Mouse (Mus musculus) C2C12 (cell line): ENCODE data around the gene Cecr2. TPM values are rescaled to one million over a fixed set of nuclear protein-coding genes. Genes with fewer than 3 reads are reported as not detected.
"Not testable (repeated sequence)": the region's sequence is repeated elsewhere in the genome, so short reads cannot be mapped to it uniquely, and the experiment has no call there.

Source experiments
- H3K27me3 ChIP-seq: one replicate; pipeline ENCODE4 v1.6.1; 2011; ENCODE audit not compliant: control insufficient read depth, insufficient read depth, insufficient read length
- H3K36me3 ChIP-seq: one replicate; pipeline ENCODE4 v1.6.1; 2011; ENCODE audit not compliant: control insufficient read depth, insufficient read depth
- H3K4me3 ChIP-seq: one replicate; pipeline ENCODE4 v1.5.1; 2011; ENCODE audit warnings: mild to moderate bottlenecking, control low read depth; ENCODE audit not compliant: poor library complexity, insufficient read depth, severe bottlenecking
- H3K79me2 ChIP-seq: one replicate; pipeline ENCODE4 v1.6.1; 2011; ENCODE audit not compliant: control insufficient read depth, insufficient read depth
- H3K79me3 ChIP-seq: one replicate; pipeline ENCODE4 v1.6.1; 2011; ENCODE audit warnings: low read depth, control low read depth
- H3ac ChIP-seq: one replicate; pipeline ENCODE3; 2011; ENCODE audit warnings: low read depth; ENCODE audit not compliant: control insufficient read depth, insufficient read length
- CEBPB ChIP-seq: IDR thresholded peaks from one replicate; pipeline ENCODE4 v1.6.1; 2011; ENCODE audit warnings: low read depth, mild to moderate bottlenecking, control low read depth, moderate library complexity
- CTCF ChIP-seq: IDR thresholded peaks from one replicate; pipeline ENCODE4 v1.5.1; 2011; ENCODE audit not compliant: control insufficient read depth, insufficient read depth, insufficient read length
- FOSL1 ChIP-seq: IDR thresholded peaks from one replicate; pipeline ENCODE4 v1.8.0; 2011; ENCODE audit warnings: mild to moderate bottlenecking, low read length; ENCODE audit not compliant: poor library complexity, insufficient read depth, severe bottlenecking
- MAX ChIP-seq: IDR thresholded peaks from one replicate; pipeline ENCODE4 v1.6.1; 2011; ENCODE audit warnings: mild to moderate bottlenecking, control low read depth
- MYOD1 ChIP-seq: IDR thresholded peaks from one replicate; pipeline ENCODE4 v1.6.1; 2011; ENCODE audit warnings: low read depth; ENCODE audit not compliant: control insufficient read depth, insufficient read length
- MYOG ChIP-seq: IDR thresholded peaks from one replicate; pipeline ENCODE4 v1.6.1; 2011; ENCODE audit not compliant: control insufficient read depth, insufficient read length; ENCODE audit errors: extremely low read depth
- USF1 ChIP-seq: IDR thresholded peaks from one replicate; pipeline ENCODE4 v1.6.1; 2011; ENCODE audit warnings: low read depth, mild to moderate bottlenecking, control low read depth, moderate library complexity
- microRNA-seq: library from miRNA; unstranded; fragments of <30 nt; microRNA quantifications from one replicate; pipeline ENCODE4, GENCODE M21; 2019; ENCODE audit warnings: borderline microRNAs expressed
- polyA plus RNA-seq: library from polyadenylated mRNA; unstranded; fragments of >200 nt; fragmentation: generic; extraction: Trizol; gene quantifications from one replicate; pipeline ENCODE4 v1.2.1, GENCODE M21; 2012; ENCODE audit warnings: missing spikeins

Cecr2 gene
- polyA plus RNA-seq, 1 experiment, result 0.01 TPM

DNA sequence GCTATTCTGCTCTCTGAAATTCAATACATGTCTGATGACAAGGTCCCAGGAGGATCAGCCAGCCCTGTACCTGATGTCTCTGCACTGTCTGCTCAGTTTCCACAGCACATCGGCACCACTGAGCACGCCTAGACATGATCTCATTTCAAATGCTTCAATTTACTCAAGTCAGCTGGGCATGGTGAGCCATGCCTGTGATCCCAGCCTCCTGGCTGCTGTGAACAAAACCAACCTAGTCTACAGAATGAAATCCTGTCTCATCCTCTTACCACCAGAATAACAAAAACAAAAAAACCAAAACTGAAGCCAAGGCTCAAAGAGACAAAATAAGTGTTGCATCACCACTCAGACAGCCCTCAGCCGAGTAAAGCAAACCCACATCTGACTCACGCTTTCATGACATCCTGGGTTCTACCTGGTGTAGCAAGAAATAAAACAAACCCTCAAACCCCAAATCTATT, 133.4 kb downstream of the Cecr2 start:
- Histone ChIP-seq H3K79me3 (no peaks in the 10 kb centered on the region), H3K27me3 (no peaks in the 10 kb centered on the region), H3K4me3 (no peak overlapping the region), H3ac (no peak overlapping the region), H3K36me3 (peaks cover 70% of the 10 kb centered on the region), H3K79me2 (no peaks in the 10 kb centered on the region)
- TF ChIP-seq CEBPB (no peak), FOSL1 (no peak), MYOG (no peak), MAX (no peak), MYOD1 (no peak), USF1 (no peak), CTCF (no peak)

DNA sequence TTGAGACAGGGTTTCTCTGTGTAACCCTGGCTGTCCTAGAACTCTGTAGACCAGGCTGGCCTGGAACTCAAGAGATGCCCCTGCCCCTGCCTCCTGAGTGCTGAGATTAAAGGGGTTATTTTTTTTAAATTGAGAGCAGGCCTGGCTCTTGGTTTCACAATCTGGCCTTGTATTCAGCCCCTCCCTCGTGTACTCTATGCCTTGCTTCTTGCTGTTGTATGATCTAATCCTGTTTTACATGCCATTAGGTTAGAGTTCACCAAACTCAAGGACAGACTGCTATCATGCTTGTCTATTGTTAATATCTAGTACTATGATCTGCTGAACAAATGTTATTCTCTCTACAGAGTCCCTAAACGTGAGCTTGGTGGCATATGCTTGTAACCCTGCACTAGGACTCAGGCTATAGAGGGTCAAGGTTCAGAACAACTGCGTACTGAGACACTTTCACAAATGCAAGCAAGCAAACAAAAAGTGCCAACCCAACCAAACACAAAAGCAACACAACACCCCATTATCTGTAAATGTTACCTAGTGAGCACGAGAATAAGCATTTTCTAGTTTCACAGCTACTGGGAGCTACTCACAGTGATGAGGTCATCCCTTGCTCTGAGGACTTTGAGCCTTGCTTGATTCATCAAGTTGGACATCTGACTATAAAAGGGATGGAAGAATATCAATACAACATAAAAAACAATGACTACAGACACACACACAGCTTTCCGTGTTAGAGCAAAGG, 141.0 kb downstream of the Cecr2 start:
- Histone ChIP-seq H3K79me2 (peaks cover 4% of the 10 kb centered on the region), H3K36me3 (peaks cover 61% of the 10 kb centered on the region), H3K79me3 (no peaks in the 10 kb centered on the region), H3ac (no peak overlapping the region), H3K27me3 (no peaks in the 10 kb centered on the region), H3K4me3 (no peak overlapping the region)
- TF ChIP-seq MYOG, result no peak
- no peak for TF ChIP-seq USF1
- no peak for TF ChIP-seq MYOD1
- no peak for TF ChIP-seq CEBPB
- TF ChIP-seq CTCF, result no peak
- no peak for TF ChIP-seq FOSL1
- TF ChIP-seq MAX, result no peak

DNA sequence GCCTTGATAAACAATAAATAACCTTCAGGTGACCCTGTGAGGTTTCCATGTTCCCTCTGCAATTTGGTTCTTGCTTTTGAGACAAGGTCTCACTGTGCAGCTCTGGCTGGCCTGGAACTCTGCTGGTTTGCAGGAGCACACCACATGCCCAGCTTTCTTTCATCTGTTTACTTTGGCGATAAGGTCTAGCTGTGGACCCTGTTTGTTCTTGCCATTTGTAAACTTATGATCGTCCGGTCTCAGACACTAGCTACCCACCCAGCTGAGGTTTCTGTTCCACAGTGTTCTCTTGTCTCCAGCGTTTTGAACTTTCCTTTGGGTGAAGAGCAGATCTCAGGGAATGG, 141.5 kb downstream of the Cecr2 start:
- Histone ChIP-seq H3K36me3 (peaks cover 55% of the 10 kb centered on the region), H3ac (no peak overlapping the region), H3K4me3 (no peak overlapping the region), H3K79me2 (peaks cover 4% of the 10 kb centered on the region), H3K27me3 (no peaks in the 10 kb centered on the region), H3K79me3 (no peaks in the 10 kb centered on the region)
- TF ChIP-seq MYOG (no peak), CEBPB (no peak), MAX (no peak), USF1 (no peak), CTCF (no peak), FOSL1 (no peak), MYOD1 (no peak)

DNA sequence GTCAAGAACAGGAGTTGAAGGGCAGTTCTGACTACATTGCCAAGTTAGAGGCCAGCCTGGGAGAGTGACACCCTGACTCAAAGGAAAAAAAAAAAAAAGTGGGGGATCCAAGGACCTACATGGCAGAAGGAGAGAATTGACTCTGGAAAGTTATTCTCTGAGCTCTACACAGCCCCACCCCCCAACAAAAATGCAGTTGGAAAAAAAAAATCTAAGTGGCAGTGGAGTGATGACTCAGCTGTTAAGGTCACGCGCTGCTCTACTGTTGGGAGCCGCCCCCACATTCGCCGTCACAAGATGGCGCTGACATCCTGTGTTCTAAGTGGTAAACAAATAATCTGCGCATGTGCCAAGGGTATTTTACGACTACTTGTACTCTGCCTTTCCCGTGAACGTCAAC, 145.8 kb downstream of the Cecr2 start:
- H3K79me3 ChIP-seq, H3K79me2 ChIP-seq, H3K27me3 ChIP-seq, H3ac ChIP-seq, H3K4me3 ChIP-seq: not testable (repeated sequence)
- peaks cover 24% of the 10 kb centered on the region for H3K36me3 ChIP-seq

DNA sequence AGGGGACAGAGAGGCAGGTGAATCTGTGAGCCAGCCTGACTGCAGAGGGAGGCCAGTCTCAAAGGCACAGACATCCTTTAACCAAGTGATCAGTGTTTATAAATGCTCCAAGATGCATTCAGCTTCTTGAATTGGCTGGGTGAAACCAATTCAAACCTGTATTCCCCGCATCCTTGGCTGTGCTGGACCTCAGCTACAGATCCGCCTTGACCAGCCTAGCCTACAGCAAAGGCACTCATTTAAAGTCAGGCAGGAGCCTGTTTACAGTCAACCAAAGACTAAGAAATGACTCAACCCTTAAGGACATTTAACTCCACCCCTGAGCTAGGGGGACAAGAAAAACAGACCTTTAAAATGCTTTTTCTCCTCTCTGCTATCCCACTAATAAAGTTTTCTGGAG, 153.1 kb downstream of the Cecr2 start:
- H3K36me3 ChIP-seq, result peaks cover 17% of the 10 kb centered on the region
- peaks cover 38% of the 10 kb centered on the region for H3K79me3 ChIP-seq
- no peaks in the 10 kb centered on the region for H3K27me3 ChIP-seq
- TF ChIP-seq USF1, result no peak
- no peak for TF ChIP-seq FOSL1
- TF ChIP-seq CEBPB, result no peak
- no peak for TF ChIP-seq MYOG
- TF ChIP-seq CTCF, result no peak
- no peak for TF ChIP-seq MYOD1
- no peak for TF ChIP-seq MAX
- no peak overlapping the region for H3K4me3 ChIP-seq
- peaks cover 45% of the 10 kb centered on the region for H3K79me2 ChIP-seq
- no peak overlapping the region for H3ac ChIP-seq

DNA sequence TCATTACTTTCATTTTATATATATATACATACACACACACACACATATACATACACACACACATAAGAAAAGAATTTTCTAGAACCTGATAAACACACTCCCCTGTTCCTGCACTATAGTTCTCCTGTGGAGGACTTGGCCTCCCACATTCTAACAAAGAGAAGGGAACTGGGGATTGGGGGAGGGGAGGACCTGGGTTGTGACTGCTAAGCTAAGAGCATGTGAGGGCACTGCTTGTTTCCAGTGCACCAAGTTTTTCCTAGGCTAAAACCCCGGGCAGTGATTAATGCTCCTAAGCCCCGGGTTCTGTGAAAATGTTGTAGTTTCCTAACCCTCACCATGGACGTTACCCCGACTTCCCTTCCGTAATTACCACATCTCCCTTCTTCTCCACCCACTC, 154.0 kb downstream of the Cecr2 start:
- peaks cover 38% of the 10 kb centered on the region for H3K79me3 ChIP-seq
- no peak overlapping the region for H3K4me3 ChIP-seq
- TF ChIP-seq CTCF, result no peak
- no peak for TF ChIP-seq FOSL1
- H3K27me3 ChIP-seq, result no peaks in the 10 kb centered on the region
- H3K79me2 ChIP-seq, result peaks cover 45% of the 10 kb centered on the region
- no peak overlapping the region for H3ac ChIP-seq
- H3K36me3 ChIP-seq, result peaks cover 17% of the 10 kb centered on the region

Small RNA genes lying within 50 kb of the gene (microRNA-seq; reads per million reads assigned to microRNA genes)
- gene Gm25193, result not detected

Other genes starting within 250 kb of the Cecr2 start
- gene Il17ra, start 203.1 kb upstream of the Cecr2 start, polyA plus RNA-seq, result 10.8 TPM
- 0.02 TPM for gene Tmem121b, start 172.6 kb upstream of the Cecr2 start, polyA plus RNA-seq
- 10.2 TPM for gene Hdhd5, start 135.1 kb upstream of the Cecr2 start, polyA plus RNA-seq
- gene Slc25a18, start 107.2 kb downstream of the Cecr2 start, polyA plus RNA-seq, result 0.07 TPM
- 90.1 TPM for gene Atp6v1e1, start 156.4 kb downstream of the Cecr2 start, polyA plus RNA-seq
- gene Bcl2l13, start 169.8 kb downstream of the Cecr2 start, polyA plus RNA-seq, result 24.6 TPM